Mouse (Mus musculus) liver, postnatal 0 days (tissue): ENCODE measurements around the gene a. TPM values are rescaled to one million over a fixed set of nuclear protein-coding genes. Genes with fewer than 3 reads are reported as not detected.

Source experiments
- ATAC-seq: fragments of 200-750 bp; cut with Nextera tagmentation; 2 replicates; pipeline ENCODE4 v1.8.0; 2017; ENCODE audit warnings: mild to moderate bottlenecking, moderate library complexity
- DNase-seq: peaks from one replicate; pipeline ENCODE4 v3.0.0-alpha.2; 2016
- H3K27ac ChIP-seq: fragments of 300-500 bp; sonication (generic); 2 replicates; pipeline ENCODE4 v1.5.1; 2014; ENCODE audit warnings: antibody characterized with exemption, moderate library complexity, mild to moderate bottlenecking, low read depth
- H3K27me3 ChIP-seq: fragments of 300-500 bp; sonication (generic); 2 replicates; pipeline ENCODE4 v1.6.1; 2014; ENCODE audit warnings: low read length, control low read depth, mixed read lengths; ENCODE audit not compliant: insufficient read depth
- H3K36me3 ChIP-seq: fragments of 300-500 bp; sonication (generic); replicated peaks from 2 replicates; pipeline ENCODE4 v1.6.1; 2014; ENCODE audit warnings: mild to moderate bottlenecking, control low read depth, low read length, moderate library complexity, mixed read lengths; ENCODE audit not compliant: insufficient read depth
- H3K4me1 ChIP-seq: fragments of 300-500 bp; sonication (generic); 2 replicates; pipeline ENCODE4 v1.6.1; 2014; ENCODE audit warnings: antibody characterized with exemption, mild to moderate bottlenecking, control low read depth; ENCODE audit not compliant: insufficient read depth
- H3K4me2 ChIP-seq: fragments of 300-500 bp; sonication (generic); 2 replicates; pipeline ENCODE4 v1.6.1; 2014; ENCODE audit warnings: low read depth, mild to moderate bottlenecking, low read length, moderate library complexity, mixed read lengths
- H3K4me3 ChIP-seq: fragments of 300-500 bp; sonication (generic); 2 replicates; pipeline ENCODE4 v1.5.1; 2014; ENCODE audit warnings: low read depth, low read length
- H3K9ac ChIP-seq: fragments of 300-500 bp; sonication (generic); replicated peaks from 2 replicates; pipeline ENCODE4 v1.6.1; 2014; ENCODE audit warnings: mild to moderate bottlenecking, moderate library complexity
- H3K9me3 ChIP-seq: fragments of 300-500 bp; sonication (generic); 2 replicates; pipeline ENCODE4 v1.6.1; 2016; ENCODE audit warnings: mild to moderate bottlenecking, control low read depth, low read length, mixed read lengths
- CTCF ChIP-seq: sonication (generic); IDR thresholded peaks from 2 replicates; pipeline ENCODE4 v1.5.1; 2016; ENCODE audit warnings: antibody characterized with exemption, low read depth
- EP300 ChIP-seq: IDR thresholded peaks from 2 replicates; pipeline ENCODE4 v1.6.1; 2016; ENCODE audit warnings: antibody characterized with exemption, low read depth, mild to moderate bottlenecking
- WGBS: fragments of 180-500 bp; shearing (Covaris S2); extraction: QIAGEN DNeasy Blood & Tissue Kit; methylation state at CpG from one replicate; pipeline ENCODE4 v1.1.7; 2014; ENCODE audit not compliant: insufficient replicate concordance; 5-methylcytosine and 5-hydroxymethylcytosine counted together
- polyA plus RNA-seq: library from polyadenylated mRNA; unstranded; fragments of >200 nt; fragmentation: Nextera tagmentation; extraction: Ambion mirVana; gene quantifications from 2 replicates; pipeline ENCODE4 v1.2.1, GENCODE M21; 2015

The a gene
- polyA plus RNA-seq: 0.31 TPM in 1 of 2 replicates, not detected in the other

DNA sequence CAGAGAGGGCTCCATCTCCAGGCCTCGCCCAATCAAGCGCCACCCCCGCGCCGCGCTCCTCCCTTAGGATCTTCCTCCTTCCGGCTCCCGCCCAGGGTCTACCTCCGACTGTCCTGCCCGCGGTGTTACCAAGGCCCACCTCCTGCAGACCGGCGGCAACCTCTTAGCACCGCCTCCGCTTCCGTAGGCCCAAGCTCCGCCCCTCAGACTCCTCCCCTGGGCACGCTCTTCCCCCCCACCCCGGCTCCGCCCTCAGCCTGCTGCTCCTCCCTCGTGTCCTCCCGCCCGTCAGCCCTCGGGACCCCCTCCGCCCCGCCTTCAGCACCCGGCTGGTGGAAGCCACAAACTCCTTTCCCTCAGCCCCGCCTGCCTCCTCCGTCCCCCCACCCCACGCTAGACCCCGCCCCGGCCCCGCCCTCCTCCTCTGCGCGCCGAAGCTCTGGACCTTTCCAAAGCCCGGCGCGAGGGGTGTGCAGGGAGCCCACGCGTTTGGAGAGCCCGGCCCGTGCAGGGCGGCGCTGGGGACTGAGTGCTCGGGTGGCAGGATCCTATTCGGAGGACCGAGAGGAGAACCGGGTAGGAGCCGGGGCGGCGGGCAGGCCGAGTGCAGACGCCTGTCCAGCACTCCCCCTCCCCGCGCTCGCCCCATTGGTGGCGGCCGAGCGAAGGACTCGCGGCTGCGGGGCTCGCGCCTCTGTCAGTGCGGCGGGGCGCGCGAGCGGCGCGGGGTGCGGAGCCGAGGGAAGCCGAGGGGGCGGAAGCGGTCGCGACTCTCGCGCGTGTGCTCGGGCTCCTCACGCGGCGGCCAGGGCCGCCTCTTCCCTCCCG lies at the start of gene a, which contains the start of gene Raly:
a (plus strand) TSS at position 747 of the 828 bp plus-strand sequence.
Raly (plus strand) TSS at position 441 of the 828 bp plus-strand sequence.
- Histone ChIP-seq H3K27ac (peak within 1 kb of the TSS; percentile 99), H3K36me3 (peaks cover 4% of the 10 kb centered on the region; the same call in 1 of the 2 replicates), H3K9ac (peak within 1 kb of the TSS; percentile 97), H3K4me2 (peak within 1 kb of the TSS; percentile 66), H3K4me3 (peak within 1 kb of the TSS; percentile 87), H3K27me3 (no peaks in the 10 kb centered on the region), H3K9me3 (no peaks in the 10 kb centered on the region), H3K4me1 (peaks cover 46% of the 10 kb centered on the region)
- peak; percentile 99 for DNase-seq
- under 1% methylated on average over 67 of the region's 89 CpGs for WGBS
- TF ChIP-seq CTCF: peak; percentile 21; the same call in 1 of the 2 replicates
- TF ChIP-seq EP300: no peak; the same call in 1 of the 2 replicates
- ATAC-seq: peak; percentile 90

DNA sequence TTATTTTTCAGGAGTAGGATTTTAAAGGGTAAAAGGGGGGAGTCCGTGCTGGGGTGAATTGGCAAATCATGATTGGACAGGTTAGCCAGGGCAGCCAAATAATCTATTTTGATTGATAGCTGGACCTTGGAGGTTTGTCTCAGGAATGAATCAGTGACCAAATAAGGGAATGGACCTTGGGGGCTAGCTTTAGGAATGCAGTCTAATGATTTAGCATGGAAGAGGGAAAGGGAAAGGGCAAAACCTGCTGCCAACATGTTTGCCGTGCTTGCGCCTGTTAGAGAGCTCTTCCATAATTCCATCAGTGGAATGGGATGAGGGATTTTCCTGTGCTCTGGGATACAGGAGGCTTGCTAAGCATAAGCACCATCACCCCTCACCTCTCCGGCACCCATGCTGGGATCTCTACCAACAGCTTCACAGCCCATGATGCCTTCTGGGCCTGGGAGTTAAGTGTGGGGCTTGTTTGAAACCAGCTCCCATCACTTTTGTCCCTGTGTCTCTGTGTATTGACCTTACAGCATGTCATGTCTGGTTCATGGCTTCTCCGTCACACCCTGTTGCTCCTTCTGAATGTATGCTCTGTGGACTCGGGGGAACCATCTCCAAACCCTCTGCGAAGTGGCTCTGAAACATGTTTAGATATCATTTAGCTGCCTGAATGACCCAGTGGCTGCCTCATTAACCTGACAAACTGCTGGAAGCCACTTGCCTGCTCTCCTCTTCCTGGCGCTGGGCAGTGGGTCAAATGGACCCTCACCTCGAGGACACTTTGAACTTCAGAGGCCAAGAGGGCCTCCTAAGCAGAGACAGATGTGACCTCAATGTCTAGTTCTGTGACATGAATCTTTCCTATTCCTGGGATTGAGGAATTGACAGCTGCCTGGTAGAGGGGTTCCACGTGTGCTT lies 48.0 kb upstream of the a start:
- ATAC-seq (no peak), DNase-seq (no peak)
- no peak overlapping the region for H3K27ac ChIP-seq
- no peak overlapping the region for H3K4me2 ChIP-seq
- no peaks in the 10 kb centered on the region for H3K4me1 ChIP-seq
- no peaks in the 10 kb centered on the region for H3K36me3 ChIP-seq
- 75% methylated on average over 10 of the region's 10 CpGs for WGBS
- no peak overlapping the region for H3K4me3 ChIP-seq
- H3K9ac ChIP-seq: no peak overlapping the region
- TF ChIP-seq EP300: no peak
- TF ChIP-seq CTCF: no peak
- no peaks in the 10 kb centered on the region for H3K9me3 ChIP-seq
- no peaks in the 10 kb centered on the region for H3K27me3 ChIP-seq

DNA sequence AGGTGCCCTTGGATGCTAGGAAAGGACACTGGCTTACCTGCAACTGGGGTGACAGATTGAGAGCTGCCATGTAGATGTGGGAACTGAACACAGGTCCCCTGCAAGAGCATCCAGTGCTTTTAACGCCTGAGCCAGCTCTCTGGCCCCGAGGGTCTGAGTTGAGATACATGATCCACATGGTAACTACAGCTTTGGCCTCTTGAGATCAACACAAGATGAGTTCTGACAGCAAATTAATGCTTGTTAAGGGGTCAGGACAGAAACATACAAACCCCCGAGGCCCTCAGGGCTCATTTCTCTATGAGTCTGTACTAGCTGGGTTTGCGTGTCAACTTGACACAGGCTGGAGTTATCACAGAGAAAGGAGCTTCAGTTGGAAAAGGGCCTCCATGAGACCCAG lies 47.3 kb upstream of the a start:
- no peak overlapping the region for H3K4me3 ChIP-seq
- H3K4me1 ChIP-seq: no peaks in the 10 kb centered on the region
- DNase-seq (no peak), ATAC-seq (no peak)
- H3K9me3 ChIP-seq: no peaks in the 10 kb centered on the region
- no peak for TF ChIP-seq EP300
- no peak for TF ChIP-seq CTCF
- no peak overlapping the region for H3K27ac ChIP-seq
- H3K36me3 ChIP-seq: no peaks in the 10 kb centered on the region
- WGBS: 68% methylated on average over 4 of the region's 4 CpGs
- H3K4me2 ChIP-seq: no peak overlapping the region
- H3K9ac ChIP-seq: no peak overlapping the region
- H3K27me3 ChIP-seq: no peaks in the 10 kb centered on the region

DNA sequence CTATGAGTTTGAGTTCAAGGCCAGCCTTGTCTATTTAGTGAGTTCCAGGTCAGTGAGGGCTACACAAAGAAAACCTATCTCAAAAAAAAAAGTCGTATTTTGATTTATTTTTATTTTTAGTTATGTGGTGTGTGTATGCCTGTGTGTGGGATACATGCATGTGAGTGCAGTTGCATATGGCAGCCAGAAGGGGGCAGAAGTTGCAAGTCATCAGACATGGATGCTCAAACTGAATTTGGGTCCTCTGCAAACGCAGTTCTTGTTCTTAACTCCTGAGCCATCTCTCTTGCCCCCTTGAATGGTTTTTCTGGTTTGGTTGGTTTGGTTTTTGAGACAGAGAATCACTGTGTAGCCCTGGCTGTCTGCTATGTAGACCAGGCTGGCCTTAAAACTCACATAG lies 42.8 kb upstream of the a start:
- 75% methylated on average over 2 of the region's 2 CpGs for WGBS
- no peak for ATAC-seq
- no peak overlapping the region for H3K27ac ChIP-seq

DNA sequence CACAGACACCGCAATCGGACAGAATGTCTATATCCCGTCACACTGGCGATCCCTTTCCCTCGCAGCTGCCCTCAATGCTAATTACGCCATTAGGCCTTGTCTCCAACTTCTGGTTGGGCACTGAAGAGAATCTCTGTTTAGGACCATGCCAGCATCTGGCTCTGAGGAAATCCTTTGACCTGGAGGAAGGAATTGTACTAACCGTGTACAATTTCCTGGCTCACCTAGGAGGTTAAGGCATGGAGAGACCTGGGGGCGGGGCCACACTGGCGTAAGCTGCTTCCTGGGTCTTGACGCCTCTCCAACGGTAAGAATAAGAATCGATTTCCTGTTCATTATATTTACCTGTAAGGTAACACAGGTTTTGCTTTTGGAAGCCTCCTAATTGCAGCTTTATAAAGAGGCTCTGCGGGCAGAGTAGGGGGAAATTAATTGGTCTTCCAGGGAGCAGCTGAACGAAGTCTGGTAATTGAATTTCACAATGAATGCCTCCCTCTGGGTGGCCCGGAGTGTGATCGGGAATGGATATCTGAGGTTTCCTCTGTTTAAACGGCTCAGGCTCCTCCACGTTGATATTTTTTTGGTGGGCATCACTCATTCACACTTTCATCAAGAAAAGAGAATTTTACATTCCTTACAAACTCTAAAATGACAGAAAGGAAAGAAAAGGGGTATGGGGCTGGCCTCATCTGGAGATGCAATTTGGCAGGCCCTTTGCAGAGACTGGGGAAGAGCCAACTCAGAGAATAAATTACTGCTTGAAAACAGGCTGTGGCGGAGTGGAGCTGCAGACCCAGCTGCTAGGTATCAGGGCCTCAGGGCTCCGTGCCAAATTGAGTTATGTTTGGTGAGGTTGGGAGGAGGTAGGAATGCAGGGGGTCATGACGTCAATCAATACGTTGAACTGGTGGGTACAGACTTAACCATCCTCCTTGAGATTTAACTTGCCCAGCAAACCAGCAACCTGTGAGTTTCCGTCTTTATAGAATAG lies 41.9 kb upstream of the a start:
- TF ChIP-seq EP300 (no peak), CTCF (no peak)
- no peak for DNase-seq
- Histone ChIP-seq H3K27ac (no peak overlapping the region), H3K4me3 (no peak overlapping the region), H3K4me1 (no peaks in the 10 kb centered on the region), H3K9ac (no peak overlapping the region), H3K9me3 (no peaks in the 10 kb centered on the region), H3K4me2 (no peak overlapping the region), H3K27me3 (peaks cover 2% of the 10 kb centered on the region; the same call in 1 of the 2 replicates), H3K36me3 (no peaks in the 10 kb centered on the region)
- ATAC-seq: no peak
- WGBS: 75% methylated on average over 23 of the region's 23 CpGs

More for the DNA sequence above, 42.8 kb upstream of the a start:
- no peaks in the 10 kb centered on the region for H3K4me1 ChIP-seq
- no peak overlapping the region for H3K4me3 ChIP-seq
- H3K27me3 ChIP-seq: peaks cover 2% of the 10 kb centered on the region; the same call in 1 of the 2 replicates
- no peaks in the 10 kb centered on the region for H3K9me3 ChIP-seq
- no peak overlapping the region for H3K9ac ChIP-seq
- peak; percentile 58 for TF ChIP-seq CTCF
- TF ChIP-seq EP300: no peak
- H3K4me2 ChIP-seq: no peak overlapping the region
- H3K36me3 ChIP-seq: no peaks in the 10 kb centered on the region
- DNase-seq: no peak
